Mouse (Mus musculus): Measurements from ENCODE around the gene Adamtsl2. TPM values are rescaled to one million over a fixed set of nuclear protein-coding genes. Genes with fewer than 3 reads are reported as not detected.

Gene Adamtsl2
- polyA plus RNA-seq, 1 experiment from 2014 or later = 9.6 TPM

DNA sequence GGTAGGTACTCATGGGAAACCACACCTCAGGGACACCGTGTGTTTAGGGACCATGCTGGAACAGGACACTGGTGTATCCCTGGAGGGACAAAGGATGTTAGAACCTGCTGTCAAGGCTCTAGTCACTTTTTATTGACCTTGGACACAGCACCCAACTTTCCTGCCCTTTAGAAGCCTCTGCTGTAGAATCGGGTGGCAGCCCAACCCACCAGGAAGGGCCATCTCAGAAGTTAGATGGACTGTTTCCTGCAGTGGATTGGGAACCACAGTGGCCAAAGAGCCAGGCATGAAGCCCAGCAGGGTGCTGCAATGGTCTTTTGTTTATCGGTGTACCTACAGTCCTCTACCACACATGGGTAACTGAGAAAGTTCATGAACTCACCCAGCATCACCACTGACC is 34.5 kb upstream of the Adamtsl2 start:
- WGBS = 88% methylated on average over 3 of the region's 3 CpGs

DNA sequence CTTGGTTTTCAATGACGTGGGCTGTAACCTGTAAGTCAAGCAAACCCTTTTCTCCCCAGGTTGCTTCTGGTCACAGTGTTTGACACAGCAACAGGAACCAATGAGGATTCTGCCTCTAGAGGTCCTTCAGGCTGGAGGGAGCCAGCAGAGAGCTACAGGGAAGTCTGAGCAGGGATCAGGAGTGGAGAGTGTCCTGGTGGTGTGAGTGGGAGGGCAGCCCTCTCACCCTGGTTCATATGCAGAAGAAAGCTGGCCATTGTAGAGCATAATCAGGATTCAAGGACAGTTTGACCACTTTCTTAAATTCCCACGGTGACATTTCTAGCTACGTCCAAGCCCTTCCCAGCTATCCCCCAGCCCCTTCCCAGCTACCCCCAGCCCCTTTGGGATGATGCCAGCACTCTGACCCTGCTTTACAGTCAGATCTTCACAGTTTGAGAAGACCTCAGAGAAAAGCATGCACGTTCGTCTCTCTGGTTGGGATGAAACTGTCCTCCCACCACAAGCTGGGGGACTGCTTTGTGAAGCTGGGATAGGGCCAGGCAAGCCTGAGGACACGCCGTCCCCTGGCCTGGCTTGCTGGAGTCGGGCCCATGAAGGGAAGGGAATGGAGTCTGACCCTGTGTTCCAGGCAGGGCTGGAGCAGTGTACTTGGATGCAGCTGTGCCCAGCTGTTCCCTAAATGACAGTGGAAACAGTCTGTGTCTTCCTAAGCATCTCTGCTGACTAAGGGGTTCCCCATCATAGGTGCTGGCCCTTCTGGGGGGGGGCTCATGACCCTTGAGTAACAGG is 33.0 kb upstream of the Adamtsl2 start:
- Histone ChIP-seq H3K27ac (ENCODE audit: low read depth, low read length) (no peak overlapping the region), H3K9me3 (ENCODE audit: control insufficient read depth, low read length) (no peaks in the 10 kb centered on the region), H3K4me1 (ENCODE audit: control insufficient read depth, insufficient read depth, low read depth, low read length) (no peaks in the 10 kb centered on the region), H3K27me3 (replicated peaks; ENCODE audit: control insufficient read depth, insufficient read depth, low read length) (no peaks in the 10 kb centered on the region), H3K4me3 (ENCODE audit: low read length) (no peak overlapping the region), H3K9ac (ENCODE audit: low read depth, low read length) (no peak overlapping the region), H3K4me2 (ENCODE audit: low read length) (no peak overlapping the region), H3K36me3 (ENCODE audit: control insufficient read depth, insufficient read depth, low read length) (no peaks in the 10 kb centered on the region)
- WGBS = 67% methylated on average over 8 of the region's 8 CpGs
- peak; percentile 58; the same call in 1 of the 2 replicates for ATAC-seq

More for the DNA sequence above, 34.5 kb upstream of the Adamtsl2 start:
- Histone ChIP-seq H3K27me3 (replicated peaks; ENCODE audit: control insufficient read depth, insufficient read depth, low read length) (no peaks in the 10 kb centered on the region), H3K27ac (ENCODE audit: low read depth, low read length) (no peak overlapping the region), H3K9me3 (ENCODE audit: control insufficient read depth, low read length) (no peaks in the 10 kb centered on the region), H3K4me3 (ENCODE audit: low read length) (no peak overlapping the region), H3K4me2 (ENCODE audit: low read length) (no peak overlapping the region), H3K36me3 (ENCODE audit: control insufficient read depth, insufficient read depth, low read length) (no peaks in the 10 kb centered on the region), H3K9ac (ENCODE audit: low read depth, low read length) (no peak overlapping the region), H3K4me1 (ENCODE audit: control insufficient read depth, insufficient read depth, low read depth, low read length) (no peaks in the 10 kb centered on the region)
- no peak for ATAC-seq

DNA sequence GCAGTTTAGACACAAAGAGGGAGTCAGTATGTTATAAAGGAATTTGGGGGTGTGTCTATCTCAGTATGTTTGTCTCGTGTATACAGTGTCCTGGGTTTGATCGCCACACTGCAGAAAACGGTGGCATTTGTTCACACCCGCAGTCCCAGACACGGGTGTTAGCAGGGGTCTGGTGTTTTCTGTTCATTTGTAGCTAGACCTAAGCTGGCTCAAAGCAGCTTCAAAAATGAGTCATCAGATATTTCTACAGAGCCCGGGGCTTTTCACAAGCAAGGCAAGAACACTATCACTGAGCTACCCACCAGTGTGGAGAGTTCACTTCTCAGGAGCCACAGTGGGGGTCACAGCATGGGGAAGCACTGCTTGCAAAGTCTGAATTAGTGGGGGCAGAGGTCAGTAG is 29.8 kb upstream of the Adamtsl2 start:
- no peak overlapping the region for H3K9ac ChIP-seq (ENCODE audit: low read depth, low read length)
- no peaks in the 10 kb centered on the region for H3K4me1 ChIP-seq (ENCODE audit: control insufficient read depth, insufficient read depth, low read depth, low read length)
- no peak overlapping the region for H3K27ac ChIP-seq (ENCODE audit: low read depth, low read length)
- no peaks in the 10 kb centered on the region for H3K36me3 ChIP-seq (ENCODE audit: control insufficient read depth, insufficient read depth, low read length)
- no peak for ATAC-seq
- no peaks in the 10 kb centered on the region for H3K27me3 ChIP-seq (replicated peaks; ENCODE audit: control insufficient read depth, insufficient read depth, low read length)
- no peak overlapping the region for H3K4me2 ChIP-seq (ENCODE audit: low read length)
- H3K9me3 ChIP-seq (ENCODE audit: control insufficient read depth, low read length) = no peaks in the 10 kb centered on the region
- 54% methylated on average over 6 of the region's 6 CpGs for WGBS
- no peak overlapping the region for H3K4me3 ChIP-seq (ENCODE audit: low read length)

DNA sequence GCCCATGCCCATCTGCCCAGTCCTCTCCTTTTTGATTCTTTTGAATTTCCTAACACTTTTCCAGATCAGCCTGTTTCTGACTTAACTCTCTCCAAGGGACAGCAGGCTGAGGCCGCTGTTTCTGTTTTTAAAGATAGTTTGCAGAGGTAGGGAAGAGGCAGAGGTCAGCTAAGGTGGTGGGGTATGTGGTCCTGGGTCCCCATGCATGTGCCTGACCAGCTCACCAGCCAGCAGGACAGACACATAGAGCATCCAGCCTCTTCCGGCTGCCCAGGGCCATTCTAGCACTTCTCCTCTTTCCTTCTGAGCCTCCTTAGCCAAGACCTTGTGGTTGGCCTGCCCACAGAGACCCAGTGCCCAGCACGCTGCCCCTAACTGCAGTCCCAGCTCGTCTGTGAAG is 20.9 kb upstream of the Adamtsl2 start:
- H3K27me3 ChIP-seq (replicated peaks; ENCODE audit: control insufficient read depth, insufficient read depth, low read length) = no peaks in the 10 kb centered on the region
- H3K4me1 ChIP-seq (ENCODE audit: control insufficient read depth, insufficient read depth, low read depth, low read length) = no peaks in the 10 kb centered on the region
- no peak overlapping the region for H3K4me3 ChIP-seq (ENCODE audit: low read length)
- H3K9me3 ChIP-seq (ENCODE audit: control insufficient read depth, low read length) = no peaks in the 10 kb centered on the region
- H3K9ac ChIP-seq (ENCODE audit: low read depth, low read length) = no peak overlapping the region
- 53% methylated on average over 4 of the region's 4 CpGs for WGBS
- no peak for ATAC-seq
- no peaks in the 10 kb centered on the region for H3K36me3 ChIP-seq (ENCODE audit: control insufficient read depth, insufficient read depth, low read length)
- H3K27ac ChIP-seq (ENCODE audit: low read depth, low read length) = no peak overlapping the region
- H3K4me2 ChIP-seq (ENCODE audit: low read length) = no peak overlapping the region

DNA sequence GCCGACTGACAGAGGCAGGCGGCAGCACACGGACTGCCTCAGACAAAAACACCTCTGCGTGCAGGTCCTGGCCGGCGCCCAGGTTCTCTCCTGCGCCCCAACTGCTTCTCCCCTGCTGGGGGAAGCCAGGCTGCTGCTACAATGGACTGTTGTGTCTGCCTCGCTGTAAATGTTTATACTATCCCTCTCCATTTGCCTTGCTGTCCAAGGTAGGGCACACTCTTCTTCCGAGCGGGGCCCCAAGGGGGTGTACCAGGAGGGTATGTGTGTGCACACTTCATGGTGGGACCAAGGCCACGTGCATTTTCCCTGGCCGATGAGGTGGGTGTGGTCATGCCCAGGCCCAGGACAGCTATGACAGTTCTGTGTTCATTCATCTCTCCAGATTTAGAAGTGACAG is 20.4 kb upstream of the Adamtsl2 start:
- no peak for ATAC-seq
- H3K4me2 ChIP-seq (ENCODE audit: low read length) = no peak overlapping the region
- 41% methylated on average over 12 of the region's 12 CpGs for WGBS

DNA sequence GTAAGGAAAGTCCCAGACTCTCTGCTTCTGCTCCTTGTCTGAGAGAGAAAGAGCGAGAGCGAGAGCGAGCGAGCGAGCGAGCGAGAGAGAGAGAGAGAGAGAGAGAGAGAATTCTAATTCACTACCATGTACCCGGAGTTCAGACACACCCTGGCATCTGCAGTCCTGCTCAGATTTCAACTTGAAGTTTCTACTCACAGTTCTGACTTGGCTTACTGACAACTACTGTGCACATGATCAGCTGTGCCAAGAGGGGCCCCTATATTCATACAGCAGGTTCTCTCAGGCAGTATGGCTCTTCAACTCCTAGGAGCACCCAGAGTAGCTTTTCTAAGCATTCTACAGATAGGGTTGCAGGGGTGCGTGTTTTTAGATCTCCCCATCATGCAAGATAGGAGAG is 20.0 kb upstream of the Adamtsl2 start:
- no peak for ATAC-seq
- 90% methylated on average over 9 of the region's 9 CpGs for WGBS
- no peaks in the 10 kb centered on the region for H3K36me3 ChIP-seq (ENCODE audit: control insufficient read depth, insufficient read depth, low read length)
- H3K27ac ChIP-seq (ENCODE audit: low read depth, low read length) = no peak overlapping the region
- H3K4me3 ChIP-seq (ENCODE audit: low read length) = no peak overlapping the region
- no peak overlapping the region for H3K4me2 ChIP-seq (ENCODE audit: low read length)
- no peak overlapping the region for H3K9ac ChIP-seq (ENCODE audit: low read depth, low read length)
- H3K4me1 ChIP-seq (ENCODE audit: control insufficient read depth, insufficient read depth, low read depth, low read length) = no peaks in the 10 kb centered on the region
- no peaks in the 10 kb centered on the region for H3K9me3 ChIP-seq (ENCODE audit: control insufficient read depth, low read length)
- H3K27me3 ChIP-seq (replicated peaks; ENCODE audit: control insufficient read depth, insufficient read depth, low read length) = no peaks in the 10 kb centered on the region

More for the DNA sequence above, 20.4 kb upstream of the Adamtsl2 start:
- H3K9ac ChIP-seq (ENCODE audit: low read depth, low read length) = no peak overlapping the region
- no peaks in the 10 kb centered on the region for H3K36me3 ChIP-seq (ENCODE audit: control insufficient read depth, insufficient read depth, low read length)
- H3K4me3 ChIP-seq (ENCODE audit: low read length) = no peak overlapping the region
- H3K9me3 ChIP-seq (ENCODE audit: control insufficient read depth, low read length) = no peaks in the 10 kb centered on the region
- no peaks in the 10 kb centered on the region for H3K4me1 ChIP-seq (ENCODE audit: control insufficient read depth, insufficient read depth, low read depth, low read length)
- no peaks in the 10 kb centered on the region for H3K27me3 ChIP-seq (replicated peaks; ENCODE audit: control insufficient read depth, insufficient read depth, low read length)
- no peak overlapping the region for H3K27ac ChIP-seq (ENCODE audit: low read depth, low read length)

DNA sequence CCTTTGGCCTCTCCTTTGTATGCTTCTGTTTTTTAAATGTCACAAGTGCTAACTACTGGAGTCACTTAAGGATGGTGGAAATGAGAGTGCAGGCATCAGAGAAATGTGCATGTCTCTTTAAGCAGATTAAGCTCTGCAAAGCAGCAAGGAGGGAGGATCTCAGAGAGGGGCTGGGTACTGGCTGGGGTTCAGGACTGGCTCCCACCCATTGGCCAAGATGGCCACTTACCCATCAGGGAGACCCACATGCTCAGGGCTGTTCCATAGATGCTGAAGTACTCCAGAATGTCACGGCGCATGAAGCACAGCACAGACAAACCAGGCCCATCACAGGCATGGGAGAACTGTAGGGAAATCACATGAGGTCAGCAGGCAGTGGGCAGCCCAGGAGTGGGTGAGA is 12.1 kb upstream of the Adamtsl2 start:
- Histone ChIP-seq H3K4me1 (ENCODE audit: control insufficient read depth, insufficient read depth, low read depth, low read length) (0 out of 2 replicates have a peak, but pooled peaks cover 4% of the 10 kb centered on the region), H3K4me3 (ENCODE audit: low read length) (no peak overlapping the region), H3K27me3 (replicated peaks; ENCODE audit: control insufficient read depth, insufficient read depth, low read length) (no peaks in the 10 kb centered on the region), H3K4me2 (ENCODE audit: low read length) (no peak overlapping the region), H3K36me3 (ENCODE audit: control insufficient read depth, insufficient read depth, low read length) (no peaks in the 10 kb centered on the region), H3K27ac (ENCODE audit: low read depth, low read length) (no peak overlapping the region), H3K9me3 (ENCODE audit: control insufficient read depth, low read length) (no peaks in the 10 kb centered on the region), H3K9ac (ENCODE audit: low read depth, low read length) (no peak overlapping the region)
- no peak for ATAC-seq
- WGBS = 84% methylated on average over 2 of the region's 2 CpGs

DNA sequence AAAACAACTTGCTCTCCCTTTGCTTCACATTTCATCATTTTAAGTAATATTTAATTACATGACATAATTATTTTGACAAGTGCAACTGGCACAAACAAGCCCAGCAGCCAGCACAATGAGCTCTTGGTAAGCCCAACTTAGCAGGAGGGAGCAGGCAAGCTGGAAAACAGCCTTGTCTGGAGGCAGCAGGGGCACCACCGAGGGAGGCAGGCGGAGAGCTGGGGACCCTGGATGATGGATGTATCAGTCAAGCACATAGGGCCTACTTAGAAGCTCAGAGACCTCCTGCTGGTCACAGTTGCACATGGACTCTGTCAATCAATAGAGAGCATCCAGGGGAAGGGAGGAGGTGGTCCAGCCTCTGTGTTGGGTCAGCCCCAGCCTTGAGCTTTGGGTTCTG is 11.2 kb upstream of the Adamtsl2 start:
- Histone ChIP-seq H3K4me1 (ENCODE audit: control insufficient read depth, insufficient read depth, low read depth, low read length) (0 out of 2 replicates have a peak, but pooled peaks cover 4% of the 10 kb centered on the region), H3K9ac (ENCODE audit: low read depth, low read length) (no peak overlapping the region), H3K36me3 (ENCODE audit: control insufficient read depth, insufficient read depth, low read length) (no peaks in the 10 kb centered on the region), H3K27ac (ENCODE audit: low read depth, low read length) (no peak overlapping the region), H3K9me3 (ENCODE audit: control insufficient read depth, low read length) (no peaks in the 10 kb centered on the region), H3K4me3 (ENCODE audit: low read length) (no peak overlapping the region), H3K4me2 (ENCODE audit: low read length) (no peak overlapping the region), H3K27me3 (replicated peaks; ENCODE audit: control insufficient read depth, insufficient read depth, low read length) (no peaks in the 10 kb centered on the region)
- WGBS = 13% methylated on average over 2 of the region's 2 CpGs
- no peak for ATAC-seq

DNA sequence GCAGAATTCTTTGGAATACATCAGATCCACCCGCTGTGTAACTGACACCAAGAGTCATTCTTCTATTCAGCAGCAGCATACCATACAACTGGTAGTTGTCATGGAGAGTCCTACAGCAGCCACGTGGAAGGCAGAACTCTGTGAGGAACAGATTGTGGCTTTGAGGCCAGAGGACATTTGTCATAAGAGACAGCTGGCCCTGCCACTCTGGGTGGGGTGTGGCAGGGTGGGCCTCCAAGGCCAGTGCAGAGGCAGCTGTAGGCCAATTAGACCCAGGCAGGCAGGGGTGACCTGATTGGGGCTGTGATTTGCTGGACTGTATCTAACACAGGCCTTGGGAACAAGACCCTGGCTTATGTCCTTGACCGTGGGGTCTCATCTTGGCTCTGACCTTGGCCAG is 9.5 kb upstream of the Adamtsl2 start:
- Histone ChIP-seq H3K27ac (ENCODE audit: low read depth, low read length) (no peak overlapping the region), H3K4me2 (ENCODE audit: low read length) (no peak overlapping the region), H3K36me3 (ENCODE audit: control insufficient read depth, insufficient read depth, low read length) (no peaks in the 10 kb centered on the region), H3K4me3 (ENCODE audit: low read length) (no peak overlapping the region), H3K9me3 (ENCODE audit: control insufficient read depth, low read length) (no peaks in the 10 kb centered on the region), H3K9ac (ENCODE audit: low read depth, low read length) (no peak overlapping the region), H3K4me1 (ENCODE audit: control insufficient read depth, insufficient read depth, low read depth, low read length) (0 out of 2 replicates have a peak, but pooled peaks cover 4% of the 10 kb centered on the region), H3K27me3 (replicated peaks; ENCODE audit: control insufficient read depth, insufficient read depth, low read length) (no peaks in the 10 kb centered on the region)
- WGBS = 32% methylated on average over 3 of the region's 3 CpGs
- ATAC-seq = peak; percentile 48; the same call in 1 of the 2 replicates
